Mouse (Mus musculus) megakaryocyte-erythroid progenitor cell, adult 5 weeks (primary cell): ENCODE results near the gene Rsph6a. TPM values are rescaled to one million over a fixed set of nuclear protein-coding genes. Genes with fewer than 3 reads are reported as not detected.

ENCODE experiments used
- polyA plus RNA-seq: library from polyadenylated mRNA; stranded (reverse); fragments of >175 nt; gene quantifications from 2 replicates; pipeline ENCODE4 v1.2.3, GENCODE M21; 2012

Rsph6a gene
- polyA plus RNA-seq, result 0.05 TPM in 1 of 2 replicates, not detected in the other

DNA sequence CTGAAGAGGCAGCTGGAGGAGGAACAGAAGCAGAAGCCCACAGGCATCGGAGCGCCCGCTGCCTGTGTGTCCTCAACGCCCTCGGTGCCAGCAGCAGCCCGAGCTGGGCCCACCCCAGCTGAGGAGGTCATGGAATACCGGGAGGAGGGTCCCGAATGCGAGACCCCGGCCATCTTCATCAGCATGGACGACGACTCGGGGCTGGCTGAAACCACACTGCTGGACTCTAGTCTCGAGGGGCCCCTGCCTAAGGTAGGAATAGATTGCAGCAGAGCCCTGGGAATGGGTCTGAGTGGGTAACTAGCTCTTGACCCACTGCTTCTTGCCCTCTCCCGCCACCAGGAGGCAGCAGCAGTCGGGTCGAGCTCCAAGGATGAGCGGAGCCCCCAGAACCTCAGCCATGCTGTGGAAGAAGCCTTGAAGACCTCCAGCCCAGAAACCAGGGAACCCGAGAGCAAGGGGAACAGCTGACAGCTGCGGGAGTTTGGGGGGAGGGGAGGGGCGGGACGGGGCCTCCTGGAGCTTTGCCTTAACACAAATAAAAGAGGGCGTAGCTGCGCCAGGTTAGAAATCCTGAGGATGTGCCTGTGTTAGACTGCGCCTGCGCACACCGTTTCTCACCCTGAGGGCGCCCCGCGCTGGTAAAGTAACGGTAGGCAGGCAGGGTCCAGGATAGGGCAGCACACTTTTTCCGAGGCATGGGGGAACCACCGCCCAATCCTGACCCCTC is at the start of gene Rsph6a:
Rsph6a (plus strand) TSS at position 644 of the 730 bp plus-strand sequence.

DNA sequence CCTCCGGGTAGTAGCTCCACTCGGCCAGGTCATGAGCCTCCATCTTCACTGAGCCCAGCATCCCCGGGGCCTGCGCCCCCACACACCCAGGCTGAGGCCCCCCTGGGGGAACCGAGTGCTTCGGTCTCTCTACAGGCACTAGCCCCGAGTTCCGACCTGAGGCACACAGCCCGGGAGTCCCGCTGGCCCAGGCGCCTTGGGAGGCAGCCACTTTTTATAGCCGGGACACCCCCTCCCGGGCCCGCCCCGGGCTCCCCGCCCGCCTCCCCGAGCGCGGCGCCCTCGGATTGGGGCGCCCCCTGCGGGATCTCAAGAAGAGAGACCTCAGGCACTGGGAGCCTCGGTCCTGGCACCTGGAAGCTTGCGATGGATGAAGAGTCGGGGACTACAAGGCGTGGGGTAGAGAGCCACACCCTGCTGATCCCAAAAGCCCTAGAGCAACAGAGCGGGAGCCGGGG is 31.1 kb upstream of the Rsph6a start, which contains the start of gene Foxa3:
Foxa3 (minus strand) TSS at position 182 of the 458 bp plus-strand sequence.

DNA sequence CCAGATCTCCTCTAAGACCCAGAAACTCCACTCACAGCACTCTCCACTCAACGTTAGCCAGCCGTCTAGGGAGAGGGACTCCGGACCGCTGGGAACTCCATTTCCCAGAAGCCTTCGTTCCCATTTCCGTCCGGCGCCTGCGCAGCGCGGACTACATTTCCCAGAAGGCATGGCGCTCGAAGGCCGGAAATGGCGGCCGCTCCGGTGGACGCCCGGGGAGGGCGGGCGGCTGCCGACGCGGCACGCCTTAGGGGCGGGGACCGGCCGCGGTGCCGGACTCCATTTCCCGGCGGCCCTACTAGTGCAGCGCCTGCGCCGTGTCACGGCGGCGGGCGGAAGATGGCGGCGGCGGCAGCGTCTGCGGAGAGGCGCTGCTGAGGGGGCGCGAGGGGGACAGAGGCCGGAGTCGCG is 30.4 kb upstream of the Rsph6a start, which contains the start of gene Sympk:
Sympk (plus strand) TSS at position 282 of the 411 bp plus-strand sequence.

DNA sequence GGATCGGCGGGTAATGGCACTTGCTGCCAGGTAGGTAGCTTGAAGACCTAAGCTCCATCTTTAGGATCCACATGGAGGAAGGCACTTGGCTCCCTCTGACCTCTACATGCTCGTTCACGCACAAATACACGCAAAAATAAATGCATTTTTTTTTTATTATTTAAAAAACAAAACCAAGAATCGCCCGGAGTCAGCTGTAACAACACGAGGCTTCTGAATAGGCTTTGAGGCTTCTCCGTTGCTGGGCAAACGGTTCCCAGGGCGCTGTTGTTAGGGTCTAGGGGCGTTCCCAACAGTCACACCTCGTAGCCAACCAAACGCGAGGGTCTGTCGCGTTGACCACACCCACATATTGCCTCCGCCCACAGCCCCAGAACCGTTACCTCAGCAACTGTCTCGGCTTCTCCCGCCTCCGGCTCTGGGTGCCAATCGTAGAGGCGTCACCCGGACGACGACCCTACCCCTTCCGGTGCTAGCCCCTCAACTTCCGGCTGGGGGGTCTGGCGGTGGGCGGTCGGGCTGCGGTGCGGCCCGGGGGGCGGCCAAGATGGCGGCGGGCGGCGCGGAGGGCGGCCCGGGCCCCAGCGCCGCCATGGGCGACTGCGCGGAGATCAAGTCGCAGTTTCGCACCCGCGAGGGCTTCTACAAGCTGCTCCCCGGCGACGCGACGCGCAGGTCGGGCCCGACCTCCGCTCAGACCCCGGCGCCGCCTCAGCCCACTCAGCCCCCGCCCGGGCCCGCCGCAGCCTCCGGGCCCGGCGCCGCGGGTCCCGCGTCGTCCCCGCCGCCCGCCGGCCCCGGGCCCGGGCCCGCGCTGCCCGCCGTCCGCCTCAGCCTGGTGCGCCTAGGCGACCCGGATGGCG is 21.5 kb downstream of the Rsph6a start, which contains the start of gene Dmwd:
Dmwd (plus strand) TSS at position 505 of the 863 bp plus-strand sequence.

GRCm38 (mm10) chr7:19083701-19084100 is 29.2 kb downstream of the Rsph6a start, which contains the start of gene Dmpk:
TSS of gene Dmpk (plus strand) at chr7:19083849.

DNA sequence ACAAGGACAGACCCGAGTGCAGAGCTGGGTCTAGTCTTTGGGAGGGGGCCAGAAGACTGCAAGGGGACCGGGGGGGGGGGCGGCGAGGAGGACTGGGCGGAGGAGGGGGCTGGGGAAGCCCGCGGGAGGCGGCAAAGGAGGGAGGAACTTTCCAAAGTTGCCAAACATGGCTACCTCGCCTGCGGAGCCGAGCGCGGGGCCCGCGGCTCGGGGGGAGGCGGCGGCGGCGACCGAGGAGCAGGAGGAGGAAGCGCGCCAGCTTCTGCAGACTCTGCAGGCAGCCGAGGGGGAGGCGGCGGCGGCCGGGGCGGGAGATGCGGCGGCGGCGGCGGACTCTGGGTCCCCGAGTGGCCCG is 40.0 kb downstream of the Rsph6a start, which contains the start of gene Six5:
Six5 (plus strand) TSS at position 124 of the 355 bp plus-strand sequence.

GRCm38 (mm10) chr7:19118028-19118771 is 63.7 kb downstream of the Rsph6a start, which contains the start of gene Gm4969:
TSS of gene Gm4969 (minus strand) at chr7:19118368.

GRCm38 (mm10) chr7:19119631-19120429 is 65.3 kb downstream of the Rsph6a start, which contains the start of gene Fbxo46:
TSS of gene Fbxo46 (plus strand) at chr7:19119859.

Other genes with a start within 250 kb of the Rsph6a start
- 0.04 TPM in 1 of 2 replicates, not detected in the other for gene Psg17, start 233.1 kb upstream of the Rsph6a start, polyA plus RNA-seq
- 0.10 and 0.11 TPM in 2 replicates for gene Mill2, start 214.7 kb upstream of the Rsph6a start, polyA plus RNA-seq
- gene Pglyrp1, start 183.4 kb upstream of the Rsph6a start, polyA plus RNA-seq, result 194 and 247 TPM in 2 replicates
- gene Ccdc61, start 144.3 kb upstream of the Rsph6a start, polyA plus RNA-seq, result 61.5 and 67.8 TPM in 2 replicates
- gene Nova2, start 128.8 kb upstream of the Rsph6a start, polyA plus RNA-seq, result 0.02 and 0.05 TPM in 2 replicates
- gene Nanos2, start 67.3 kb upstream of the Rsph6a start, polyA plus RNA-seq, result not detected in 2 replicates
- gene Mypop, start 63.4 kb upstream of the Rsph6a start, polyA plus RNA-seq, result 0.44 and 0.51 TPM in 2 replicates
- gene Irf2bp1, start 50.6 kb upstream of the Rsph6a start, polyA plus RNA-seq, result 99.0 and 114 TPM in 2 replicates
- not detected in 2 replicates for gene Foxa3, start 31.2 kb upstream of the Rsph6a start, polyA plus RNA-seq
- 198 and 236 TPM in 2 replicates for gene Sympk, start 30.3 kb upstream of the Rsph6a start, polyA plus RNA-seq
- 41.0 and 66.8 TPM in 2 replicates for gene Dmwd, start 21.5 kb downstream of the Rsph6a start, polyA plus RNA-seq
- gene Dmpk, start 29.2 kb downstream of the Rsph6a start, polyA plus RNA-seq, result 13.5 and 23.0 TPM in 2 replicates
- gene Six5, start 39.9 kb downstream of the Rsph6a start, polyA plus RNA-seq, result 13.5 and 23.0 TPM in 2 replicates
- 0.06 TPM in 1 of 2 replicates, not detected in the other for gene Gm4969, start 63.7 kb downstream of the Rsph6a start, polyA plus RNA-seq
- 16.3 and 20.9 TPM in 2 replicates for gene Fbxo46, start 65.2 kb downstream of the Rsph6a start, polyA plus RNA-seq
- 11.6 and 14.2 TPM in 2 replicates for gene Qpctl, start 94.6 kb downstream of the Rsph6a start, polyA plus RNA-seq
- gene Snrpd2, start 95.0 kb downstream of the Rsph6a start, polyA plus RNA-seq, result 52.2 and 53.2 TPM in 2 replicates
- gene Gipr, start 111.4 kb downstream of the Rsph6a start, polyA plus RNA-seq, result 0.02 and 0.15 TPM in 2 replicates
- gene Eml2, start 121.7 kb downstream of the Rsph6a start, polyA plus RNA-seq, result 19.2 and 24.7 TPM in 2 replicates
- gene Gpr4, start 157.8 kb downstream of the Rsph6a start, polyA plus RNA-seq, result 0.10 and 0.34 TPM in 2 replicates
- 15.0 and 16.4 TPM in 2 replicates for gene Opa3, start 173.6 kb downstream of the Rsph6a start, polyA plus RNA-seq
- gene Vasp, start 217.1 kb downstream of the Rsph6a start, polyA plus RNA-seq, result 292 and 301 TPM in 2 replicates
- 0.04 and 1.4 TPM in 2 replicates for gene Ppm1n, start 225.4 kb downstream of the Rsph6a start, polyA plus RNA-seq
- 0.21 and 0.27 TPM in 2 replicates for gene Rtn2, start 227.9 kb downstream of the Rsph6a start, polyA plus RNA-seq